Mouse (Mus musculus) midbrain, embryonic 11.5 days (tissue): ENCODE data around the gene Msi2. TPM values are rescaled to one million over a fixed set of nuclear protein-coding genes. Genes with fewer than 3 reads are reported as not detected.

Experiments used
- ATAC-seq: fragments of 200-750 bp; cut with Nextera tagmentation; 2 replicates; pipeline ENCODE4 v1.8.0; 2017; ENCODE audit warnings: moderate TSS enrichment, moderate library complexity; ENCODE audit not compliant: low FRiP score
- DNase-seq: peaks from one replicate; pipeline ENCODE4 v3.0.0; 2015; ENCODE audit warnings: low spot score; ENCODE audit errors: missing footprints
- H3K27ac ChIP-seq: fragments of 300-500 bp; sonication (generic); 2 replicates; pipeline ENCODE4 v1.5.1; 2014; ENCODE audit warnings: low read depth, low read length
- H3K27me3 ChIP-seq: fragments of 300-500 bp; sonication (generic); 2 replicates; pipeline ENCODE4 v1.6.1; 2014; ENCODE audit warnings: mild to moderate bottlenecking, low read length, moderate library complexity, mixed read lengths; ENCODE audit not compliant: control insufficient read depth, insufficient read depth
- H3K36me3 ChIP-seq: fragments of 300-500 bp; sonication (generic); 2 replicates; pipeline ENCODE4 v1.6.1; 2014; ENCODE audit warnings: mild to moderate bottlenecking, low read length, moderate library complexity, mixed read lengths; ENCODE audit not compliant: control insufficient read depth, insufficient read depth
- H3K4me1 ChIP-seq: fragments of 300-500 bp; sonication (generic); 2 replicates; pipeline ENCODE4 v1.6.1; 2014; ENCODE audit warnings: low read length; ENCODE audit not compliant: control insufficient read depth, insufficient read depth
- H3K4me2 ChIP-seq: fragments of 300-500 bp; sonication (generic); 2 replicates; pipeline ENCODE4 v1.6.1; 2014; ENCODE audit warnings: mild to moderate bottlenecking, moderate library complexity
- H3K4me3 ChIP-seq: fragments of 300-500 bp; sonication (generic); 2 replicates; pipeline ENCODE4 v1.5.1; 2014; ENCODE audit warnings: low read depth, low read length
- H3K9ac ChIP-seq: fragments of 300-500 bp; sonication (generic); 2 replicates; pipeline ENCODE4 v1.6.1; 2014; ENCODE audit warnings: low read length
- H3K9me3 ChIP-seq: fragments of 300-500 bp; sonication (generic); 2 replicates; pipeline ENCODE4 v1.6.1; 2016; ENCODE audit warnings: low read length; ENCODE audit not compliant: control insufficient read depth
- WGBS: fragments of 180-500 bp; shearing (Covaris S2); extraction: QIAGEN DNeasy Blood & Tissue Kit; methylation state at CpG from one replicate; pipeline ENCODE4 v1.1.7; 2014; 5-methylcytosine and 5-hydroxymethylcytosine counted together
- polyA plus RNA-seq: library from polyadenylated mRNA; unstranded; fragments of >200 nt; fragmentation: Nextera tagmentation; extraction: Ambion mirVana; gene quantifications from 2 replicates; pipeline ENCODE4 v1.2.1, GENCODE M21; 2014

Msi2 gene
- polyA plus RNA-seq, 1 experiment from 2014 or later: 27.0 TPM

DNA sequence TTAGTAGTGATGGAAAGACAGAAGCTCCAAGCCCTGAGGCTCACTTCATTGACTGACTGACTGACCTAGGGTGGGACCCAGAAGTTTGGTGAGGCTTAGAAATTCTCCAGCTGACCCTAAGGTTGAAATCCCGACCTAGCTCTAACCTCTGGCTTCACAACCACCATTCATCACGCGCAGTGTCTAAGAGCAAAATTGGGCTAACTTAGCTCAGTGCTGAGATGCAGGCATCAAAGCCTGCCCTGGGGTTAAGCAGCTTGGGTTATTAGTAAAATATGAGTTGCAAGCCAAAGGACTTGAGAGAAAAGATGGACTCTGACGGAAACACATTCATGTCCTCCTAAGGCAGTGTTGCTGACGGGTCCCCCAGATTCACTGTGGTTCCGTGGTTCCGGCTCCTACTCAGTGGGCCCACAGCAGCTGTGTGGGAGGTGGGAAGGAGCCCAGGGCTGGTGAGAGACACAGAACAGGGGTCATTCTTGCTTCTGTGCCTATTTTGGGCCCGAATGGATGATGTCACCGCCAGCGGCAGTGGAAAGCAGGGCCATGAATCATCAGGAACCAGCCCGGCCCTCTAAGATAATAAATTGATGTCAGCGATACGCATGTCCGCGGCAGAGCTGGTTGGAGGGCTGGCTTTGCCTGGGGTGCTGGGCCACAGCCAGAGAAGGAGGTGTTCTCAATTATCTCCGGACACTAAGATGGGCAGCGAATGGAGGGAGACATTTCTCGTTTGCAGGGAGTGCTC lies 250.6 kb downstream of the Msi2 start:
- WGBS: 85% methylated on average over 18 of the region's 18 CpGs
- H3K4me1 ChIP-seq: peaks cover 27% of the 10 kb centered on the region
- no peak overlapping the region for H3K4me3 ChIP-seq
- no peak overlapping the region; the same call in 1 of the 2 replicates for H3K27ac ChIP-seq
- H3K4me2 ChIP-seq: no peak overlapping the region
- H3K9ac ChIP-seq: no peak overlapping the region
- ATAC-seq (no peak), DNase-seq (no peak)
- H3K27me3 ChIP-seq: no peaks in the 10 kb centered on the region
- H3K36me3 ChIP-seq: no peaks in the 10 kb centered on the region
- no peaks in the 10 kb centered on the region for H3K9me3 ChIP-seq

DNA sequence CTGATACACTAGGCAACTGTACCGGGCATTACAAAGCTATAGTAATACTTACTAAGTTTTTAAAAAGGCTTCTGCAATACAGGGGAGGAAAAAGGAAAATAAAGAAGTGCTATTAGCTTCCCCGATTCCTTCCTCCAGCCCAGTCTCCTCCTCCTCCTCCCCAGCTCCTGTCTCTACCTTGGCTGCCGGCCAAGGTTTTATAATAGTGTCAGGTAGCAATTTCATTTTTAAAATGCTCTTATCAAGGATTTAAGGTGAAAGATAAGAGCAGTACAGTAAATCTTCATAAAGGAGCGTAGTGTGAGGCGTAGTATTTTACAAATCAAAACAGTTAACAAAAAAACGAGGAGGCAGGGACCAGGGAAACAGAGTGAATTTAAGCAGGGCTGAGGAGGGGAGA lies 254.4 kb downstream of the Msi2 start:
- H3K36me3 ChIP-seq: no peaks in the 10 kb centered on the region
- ATAC-seq (no peak), DNase-seq (no peak)
- no peak overlapping the region for H3K4me3 ChIP-seq
- no peak overlapping the region for H3K9ac ChIP-seq
- peaks cover 37% of the 10 kb centered on the region for H3K4me1 ChIP-seq
- 92% methylated on average over 6 of the region's 6 CpGs for WGBS
- H3K4me2 ChIP-seq: no peak overlapping the region
- H3K9me3 ChIP-seq: no peaks in the 10 kb centered on the region
- H3K27me3 ChIP-seq: no peaks in the 10 kb centered on the region
- peak overlapping the region; percentile 58; the same call in 1 of the 2 replicates for H3K27ac ChIP-seq

DNA sequence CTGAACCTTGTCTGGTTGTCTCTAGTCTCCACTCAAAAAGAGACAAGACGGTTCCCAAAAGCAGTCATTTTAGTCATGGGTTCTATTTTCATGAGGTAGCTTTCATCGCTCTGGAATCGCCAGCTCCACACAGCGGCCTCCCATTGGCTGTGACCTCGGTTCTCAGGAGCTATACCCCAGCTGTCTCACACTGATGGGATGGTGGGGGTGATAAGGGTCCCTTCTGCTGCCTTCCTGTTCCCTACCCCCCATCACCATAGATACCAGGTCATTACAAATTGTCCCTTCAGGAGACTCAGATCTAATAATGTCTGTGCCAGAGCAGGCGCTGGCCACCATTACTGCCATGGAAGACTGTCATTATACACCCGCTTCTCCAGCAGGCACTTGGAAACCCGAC lies 255.5 kb downstream of the Msi2 start:
- Histone ChIP-seq H3K9me3 (no peaks in the 10 kb centered on the region), H3K4me2 (no peak overlapping the region), H3K27me3 (no peaks in the 10 kb centered on the region), H3K27ac (peak overlapping the region; percentile 58), H3K4me3 (no peak overlapping the region), H3K36me3 (no peaks in the 10 kb centered on the region), H3K4me1 (peaks cover 41% of the 10 kb centered on the region), H3K9ac (no peak overlapping the region)
- DNase-seq (no peak), ATAC-seq (peak; percentile 57)
- WGBS: 79% methylated on average over 8 of the region's 8 CpGs

DNA sequence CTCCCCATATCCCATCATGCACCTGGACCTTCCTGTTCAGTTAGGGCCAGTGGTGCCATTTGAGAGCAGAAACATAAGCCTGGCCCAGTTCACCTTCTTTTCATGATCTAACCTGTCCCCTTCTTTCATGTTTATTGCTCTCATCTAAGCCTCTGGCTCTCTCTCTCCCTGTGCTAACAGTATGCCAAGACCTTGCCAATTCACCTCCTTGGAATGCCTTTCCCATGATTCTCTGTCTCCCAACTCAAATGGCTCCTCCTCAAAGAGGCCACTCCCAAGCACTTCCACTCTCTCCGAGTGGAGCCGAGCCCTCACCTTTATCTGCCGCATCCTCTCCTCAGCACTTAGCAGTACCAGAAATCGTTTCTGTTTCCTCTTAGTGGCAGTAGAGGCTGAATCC lies 256.7 kb downstream of the Msi2 start:
- peak overlapping the region; percentile 52; the same call in 1 of the 2 replicates for H3K27ac ChIP-seq
- ATAC-seq: no peak

DNA sequence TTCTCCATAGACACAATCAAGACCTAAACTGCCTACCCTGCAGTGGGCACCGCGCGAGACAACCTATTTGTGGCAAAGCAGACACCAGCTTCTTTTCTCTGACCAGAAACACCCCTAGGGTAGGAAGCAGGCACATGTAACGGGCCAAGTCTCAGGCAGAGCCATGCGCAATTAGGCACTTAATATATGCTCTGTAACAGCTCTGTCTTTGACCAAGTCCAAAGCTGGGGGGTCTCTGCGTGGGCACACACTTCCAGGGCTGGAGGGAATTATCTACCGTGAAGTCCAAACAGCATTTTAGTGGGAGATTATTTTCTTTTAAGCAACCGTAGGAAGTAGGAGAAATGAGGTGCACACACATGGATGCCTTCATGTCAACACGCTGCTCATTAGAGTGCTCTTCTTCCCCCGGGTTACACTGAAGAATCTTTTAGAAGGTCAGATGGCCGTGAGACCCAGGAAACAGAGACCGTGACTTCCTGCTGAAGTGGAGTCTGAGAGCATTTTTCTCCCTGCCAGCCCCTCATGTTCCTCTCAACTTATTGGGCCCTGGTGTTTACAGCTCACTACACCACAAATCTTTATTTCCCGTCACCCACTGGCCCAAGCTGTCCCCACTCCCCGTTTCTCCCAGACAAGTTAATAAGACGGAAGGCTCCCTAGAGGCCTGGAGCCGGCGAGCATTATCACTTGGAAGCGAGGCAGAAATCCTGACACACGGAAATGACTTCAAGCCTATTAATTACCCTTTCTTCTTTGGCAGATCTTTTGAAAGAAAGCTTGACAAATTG lies 258.2 kb downstream of the Msi2 start:
- H3K27me3 ChIP-seq: no peaks in the 10 kb centered on the region
- whole genome bisulfite sequencing: 44% methylated on average over 19 of the region's 19 CpGs
- peak overlapping the region; percentile 8; the same call in 1 of the 2 replicates for H3K27ac ChIP-seq
- H3K4me2 ChIP-seq: no peak overlapping the region
- H3K9ac ChIP-seq: no peak overlapping the region
- no peaks in the 10 kb centered on the region for H3K36me3 ChIP-seq
- H3K4me3 ChIP-seq: no peak overlapping the region
- ATAC-seq: no peak
- peaks cover 62% of the 10 kb centered on the region for H3K4me1 ChIP-seq
- peak; percentile 86 for DNase-seq
- no peaks in the 10 kb centered on the region for H3K9me3 ChIP-seq

More for the DNA sequence above, 256.7 kb downstream of the Msi2 start:
- DNase-seq: no peak
- no peaks in the 10 kb centered on the region for H3K9me3 ChIP-seq
- H3K4me3 ChIP-seq: no peak overlapping the region
- no peak overlapping the region for H3K4me2 ChIP-seq
- no peaks in the 10 kb centered on the region for H3K27me3 ChIP-seq
- H3K4me1 ChIP-seq: peaks cover 49% of the 10 kb centered on the region
- no peak overlapping the region for H3K9ac ChIP-seq
- H3K36me3 ChIP-seq: no peaks in the 10 kb centered on the region
- 98% methylated on average over 4 of the region's 4 CpGs for WGBS

DNA sequence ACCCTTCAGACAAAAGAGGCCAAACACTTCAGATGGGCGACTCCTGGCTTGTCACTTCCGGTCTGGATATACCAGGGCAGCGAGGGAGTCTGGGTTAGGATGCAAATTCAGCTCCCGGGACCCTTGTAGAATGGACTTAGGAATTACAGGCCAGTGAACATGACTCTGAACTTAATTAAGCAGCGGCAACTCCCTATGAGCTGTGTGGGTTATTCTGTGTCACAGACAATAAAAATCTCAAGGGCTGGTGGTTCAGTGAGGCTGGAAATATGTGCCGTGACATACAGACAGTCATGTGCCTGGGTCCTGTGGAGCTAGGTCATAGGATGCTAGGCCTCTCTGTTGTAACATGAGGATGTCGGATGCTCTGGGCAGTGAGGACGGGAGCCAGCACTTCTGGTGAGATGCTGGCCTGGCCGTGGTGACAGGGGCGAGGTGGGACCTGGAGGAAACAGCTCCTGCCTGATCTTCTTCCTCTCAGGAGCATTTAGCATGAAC lies 261.0 kb downstream of the Msi2 start:
- WGBS: 82% methylated on average over 10 of the region's 10 CpGs
- H3K27ac ChIP-seq: no peak overlapping the region
- no peak overlapping the region for H3K4me3 ChIP-seq
- no peak for DNase-seq
- no peak overlapping the region for H3K9ac ChIP-seq
- no peaks in the 10 kb centered on the region for H3K9me3 ChIP-seq
- H3K36me3 ChIP-seq: no peaks in the 10 kb centered on the region
- ATAC-seq: no peak
- no peak overlapping the region for H3K4me2 ChIP-seq
- H3K27me3 ChIP-seq: no peaks in the 10 kb centered on the region
- H3K4me1 ChIP-seq: peaks cover 61% of the 10 kb centered on the region

DNA sequence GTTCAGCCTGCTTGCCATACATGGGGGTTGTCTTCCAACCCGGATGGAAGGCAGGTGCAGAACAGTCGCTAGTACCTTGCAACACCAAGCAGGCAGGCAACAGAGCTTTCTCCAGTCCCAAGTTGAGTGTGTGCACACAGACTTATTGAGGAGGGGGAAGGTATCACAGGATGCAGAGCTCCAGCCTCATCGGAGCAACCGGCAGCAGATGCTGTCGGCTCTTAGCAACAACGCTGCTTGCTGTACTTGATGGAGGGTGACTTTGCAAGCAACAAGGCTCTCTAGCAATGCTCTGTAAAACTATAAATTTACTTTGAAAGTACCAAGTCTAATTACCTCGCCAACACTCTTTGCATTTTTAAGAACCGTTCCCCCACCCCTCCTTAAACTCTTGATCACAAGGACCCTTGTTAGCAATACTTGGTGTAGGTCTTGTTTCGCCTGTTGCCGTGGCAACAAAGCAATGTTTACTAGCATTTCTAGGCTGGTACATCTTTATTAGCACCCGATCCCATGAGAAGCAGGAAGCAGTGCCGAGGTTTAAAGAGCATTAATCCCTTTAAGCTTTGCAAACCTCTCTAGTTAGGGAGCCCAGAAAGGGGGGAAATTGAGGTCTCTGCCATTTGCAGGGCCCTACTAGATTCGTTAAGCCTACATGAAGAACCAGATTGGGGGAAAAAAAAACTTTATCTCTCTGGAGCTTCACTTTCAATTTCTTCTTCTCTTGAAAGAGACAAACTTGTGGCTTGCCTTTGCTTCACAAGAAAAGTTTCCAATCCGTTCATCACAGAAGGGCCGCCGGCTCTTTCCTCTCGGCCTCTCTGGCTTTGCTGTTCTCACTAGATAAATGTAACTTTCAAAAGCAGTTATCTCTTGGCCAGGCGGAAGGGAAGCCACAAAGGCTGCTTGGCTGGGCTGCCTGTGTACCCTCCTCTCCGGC lies 263.2 kb downstream of the Msi2 start:
- peaks cover 40% of the 10 kb centered on the region for H3K4me1 ChIP-seq
- no peaks in the 10 kb centered on the region for H3K36me3 ChIP-seq
- no peaks in the 10 kb centered on the region for H3K9me3 ChIP-seq
- H3K4me2 ChIP-seq: peak overlapping the region; percentile 14; the same call in 1 of the 2 replicates
- H3K4me3 ChIP-seq: no peak overlapping the region
- DNase-seq (peak; percentile 91), ATAC-seq (peak; percentile 50)
- WGBS: 33% methylated on average over 19 of the region's 19 CpGs
- H3K9ac ChIP-seq: peak overlapping the region; percentile 24; the same call in 1 of the 2 replicates
- peak overlapping the region; percentile 45; the same call in 1 of the 2 replicates for H3K27ac ChIP-seq
- H3K27me3 ChIP-seq: no peaks in the 10 kb centered on the region

DNA sequence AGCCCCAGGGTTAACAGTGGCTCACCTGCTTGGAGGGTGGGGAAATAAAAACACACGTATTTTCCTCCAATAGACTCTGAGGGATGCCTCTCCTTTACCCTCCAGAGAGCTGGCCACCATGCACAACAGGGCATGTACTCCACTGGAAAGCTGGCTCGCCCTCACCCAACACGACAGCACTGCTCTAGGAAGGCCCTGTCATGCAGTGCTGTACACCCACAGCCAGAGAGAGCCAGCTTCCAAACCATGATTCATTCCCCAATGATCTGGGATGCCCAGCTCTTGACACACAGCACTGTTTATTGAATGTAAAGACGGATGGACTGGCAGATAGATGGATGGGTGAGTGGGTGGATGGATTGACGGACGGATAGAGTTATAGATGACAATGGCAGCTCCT lies 269.1 kb downstream of the Msi2 start:
- ATAC-seq: no peak
- no peaks in the 10 kb centered on the region for H3K9me3 ChIP-seq
- H3K4me3 ChIP-seq: no peak overlapping the region
- H3K36me3 ChIP-seq: no peaks in the 10 kb centered on the region
- no peaks in the 10 kb centered on the region for H3K27me3 ChIP-seq
- peaks cover 13% of the 10 kb centered on the region for H3K4me1 ChIP-seq
- H3K27ac ChIP-seq: no peak overlapping the region
- no peak overlapping the region for H3K9ac ChIP-seq
- WGBS: 90% methylated on average over 6 of the region's 6 CpGs
- DNase-seq: no peak
- H3K4me2 ChIP-seq: no peak overlapping the region
